Mouse (Mus musculus): ENCODE data around the gene Ephb3.

The Ephb3 gene

DNA sequence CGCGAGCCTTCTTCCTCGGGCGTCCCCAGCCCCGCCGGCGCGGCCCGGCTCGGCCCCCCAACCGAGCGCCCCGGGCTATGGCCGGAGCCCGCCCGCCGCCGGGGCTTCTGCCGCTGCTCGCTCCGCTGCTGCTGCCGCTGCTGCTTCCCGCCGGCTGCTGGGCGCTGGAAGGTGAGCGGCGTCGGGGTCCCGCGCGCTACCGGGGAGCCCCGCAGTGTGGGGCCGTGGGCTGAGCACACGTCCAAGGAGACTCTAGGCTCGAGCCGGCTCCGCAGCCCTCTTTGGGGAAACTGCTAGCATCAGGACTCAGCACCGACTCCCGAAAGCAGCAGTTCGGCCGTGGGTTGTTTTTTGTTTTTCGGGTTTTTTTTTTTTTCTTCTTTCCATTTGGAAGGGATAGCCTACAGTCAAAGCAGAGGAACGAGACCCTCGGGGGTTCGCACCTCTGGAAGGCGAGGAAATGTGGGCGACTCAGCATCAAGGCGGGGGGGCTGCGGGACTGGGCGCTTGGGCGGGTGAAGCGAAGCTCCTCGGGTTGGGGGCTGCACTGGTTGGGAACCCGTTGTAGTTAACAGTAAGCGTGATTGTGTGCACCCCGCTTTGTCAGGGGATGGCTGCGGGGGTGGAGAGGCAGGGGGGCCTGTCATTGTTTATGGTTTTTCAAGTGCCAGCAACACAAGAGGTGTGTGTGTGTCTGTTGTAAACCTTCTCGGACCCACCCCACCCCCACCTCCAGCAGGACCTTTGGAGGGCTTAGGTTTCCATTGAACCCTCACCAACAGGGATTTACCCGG lies 735 bp downstream of the Ephb3 start:
- DNase-seq (ENCODE audit: low spot score in 2 of 2): no peak

DNA sequence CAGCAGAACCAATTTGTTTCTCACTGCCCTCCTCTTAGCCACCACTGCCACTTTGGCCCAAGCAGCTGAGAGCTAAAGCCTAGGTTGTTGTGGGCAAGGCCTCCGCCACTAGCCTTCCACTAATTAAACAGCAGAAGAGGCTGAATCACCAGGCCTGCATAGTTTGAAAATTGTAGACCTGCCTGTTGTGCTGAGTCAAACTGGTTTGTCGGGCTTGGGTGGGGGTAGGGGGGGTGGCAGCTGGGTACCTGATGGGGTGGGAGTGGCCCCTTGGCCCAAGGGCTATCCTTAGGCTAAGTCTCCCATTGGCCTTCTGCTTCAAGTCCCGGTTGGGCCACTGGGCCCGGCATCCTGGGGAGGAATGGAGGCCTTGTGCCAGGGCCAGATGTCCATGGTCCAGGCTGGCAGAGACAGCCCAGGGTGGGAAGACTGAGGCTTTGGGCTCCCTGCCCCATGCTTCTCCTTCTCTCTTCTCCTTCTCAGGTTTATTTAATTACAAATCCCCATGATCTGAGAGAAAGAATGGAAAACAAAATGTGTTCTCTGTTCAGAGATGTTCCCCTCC lies 3.5 kb downstream of the Ephb3 start:
- DNase-seq (ENCODE audit: low spot score in 2 of 2): no peak

DNA sequence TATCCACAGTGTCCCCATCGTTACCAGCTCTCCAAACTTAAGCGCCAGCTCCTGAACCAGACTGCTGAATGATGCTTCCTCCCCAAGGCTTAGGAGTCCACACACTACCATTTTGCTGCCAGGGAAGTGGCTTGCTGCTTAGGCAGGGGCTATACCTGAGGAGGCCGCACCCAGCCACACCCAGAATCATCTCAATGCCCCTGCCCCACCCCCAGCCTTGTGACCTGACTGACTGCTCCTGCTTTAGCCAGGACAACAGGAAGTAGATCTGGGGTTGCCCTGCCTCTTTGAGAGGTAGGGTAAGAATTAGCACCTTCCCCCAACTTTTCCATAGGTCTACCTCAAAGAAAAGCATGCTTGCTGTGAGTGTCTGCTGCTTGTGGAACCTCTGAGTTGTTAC lies 4.7 kb downstream of the Ephb3 start:
- DNase-seq (ENCODE audit: low spot score in 2 of 2): no peak

DNA sequence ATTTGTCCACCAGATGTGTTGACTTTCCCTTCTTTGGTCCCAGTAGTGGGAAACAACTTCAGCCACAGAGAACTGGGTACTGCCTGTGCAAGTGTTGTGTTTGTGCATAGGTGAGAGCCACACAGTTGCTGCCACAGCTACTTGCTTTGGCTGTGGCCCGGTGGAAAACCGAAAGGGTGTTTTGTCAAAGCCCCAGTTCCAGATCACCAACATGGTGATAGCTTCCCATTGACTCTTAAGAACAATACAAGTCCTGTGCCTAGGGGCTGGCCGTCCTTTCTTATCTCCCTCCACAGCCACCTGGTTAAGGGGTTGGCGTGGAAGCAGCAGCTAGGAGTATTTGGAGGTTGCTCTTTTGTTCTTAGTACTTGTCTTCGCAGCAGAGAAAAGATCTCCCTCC lies 5.6 kb downstream of the Ephb3 start:
- DNase-seq (ENCODE audit: low spot score in 2 of 2): peak in 1 of 2 experiments; percentile 24

DNA sequence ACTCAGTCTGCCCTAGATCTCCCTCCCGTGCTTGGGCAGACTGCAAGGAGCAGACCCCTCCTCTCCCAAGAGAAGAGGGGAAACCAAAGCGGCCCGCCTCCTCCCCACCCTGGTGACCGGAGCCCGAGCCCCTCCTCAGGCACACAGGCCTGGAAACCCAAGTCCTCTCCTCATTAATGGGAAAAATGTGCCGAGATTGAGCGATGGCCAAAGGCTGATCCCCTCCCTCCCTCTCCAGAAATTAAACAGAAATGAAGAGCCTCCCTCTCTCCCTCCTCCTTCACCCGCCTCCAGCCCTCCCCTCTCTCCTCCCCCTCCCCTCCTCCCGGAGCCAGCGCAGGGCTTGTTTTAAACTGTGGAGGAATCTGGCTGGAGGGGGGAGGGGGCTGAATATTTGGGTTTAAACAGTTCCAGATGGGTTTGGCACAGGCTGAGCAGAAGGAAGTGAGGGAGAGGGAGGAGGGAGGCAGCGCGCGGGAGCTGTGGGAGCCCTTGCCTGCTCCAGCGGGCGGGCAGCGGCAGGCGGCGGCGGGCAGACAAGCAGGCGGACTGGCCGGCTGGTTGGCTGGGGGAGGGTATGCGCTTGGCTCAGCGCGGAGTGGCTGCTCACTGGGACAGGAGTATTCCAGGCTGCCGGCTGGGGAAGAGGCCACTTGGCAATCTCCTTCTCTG lies 6.2 kb downstream of the Ephb3 start:
- peak; percentile 84 to 88 for DNase-seq (ENCODE audit: low spot score in 2 of 2)

DNA sequence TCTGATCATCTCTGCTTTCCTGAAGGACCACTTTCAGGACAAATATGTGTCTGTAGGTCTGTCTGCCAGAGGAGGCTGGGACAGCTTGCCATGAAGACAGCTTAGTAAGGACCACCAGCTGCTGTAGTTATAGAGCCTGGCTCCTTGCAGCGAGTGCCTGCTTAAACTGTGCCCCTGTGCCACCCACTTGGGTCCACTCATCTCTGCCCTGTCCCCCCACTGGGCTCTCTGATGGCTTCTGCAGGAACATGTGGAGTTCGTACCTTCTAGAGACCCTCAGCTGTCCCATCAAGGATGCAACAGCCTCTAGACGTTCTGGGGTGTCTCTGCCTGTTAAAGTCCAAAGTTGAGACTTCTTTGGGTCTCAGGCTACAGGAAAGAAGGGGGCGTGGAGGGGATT lies 6.9 kb downstream of the Ephb3 start:
- no peak for DNase-seq (ENCODE audit: low spot score in 2 of 2)

DNA sequence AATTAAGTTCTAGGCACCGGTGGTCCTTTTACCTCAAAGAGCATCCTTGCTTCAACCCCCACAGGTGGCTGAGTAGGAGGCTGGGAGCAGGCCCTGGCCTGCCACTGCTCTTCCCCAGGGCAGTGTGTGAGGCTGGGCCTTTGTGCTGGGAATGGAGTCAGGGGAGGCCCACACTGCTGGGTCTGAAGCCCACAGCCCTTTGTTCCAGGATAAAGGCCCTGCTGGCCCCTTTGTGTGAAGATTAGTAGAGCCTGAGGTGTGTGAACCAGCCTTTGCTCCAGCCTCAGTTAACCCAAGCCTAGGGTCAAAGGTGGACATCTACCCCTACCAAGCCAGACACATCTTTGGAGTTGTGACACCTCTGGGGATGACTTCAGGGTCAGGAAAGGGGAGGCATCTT lies 7.8 kb downstream of the Ephb3 start:
- DNase-seq (ENCODE audit: low spot score in 2 of 2): no peak

DNA sequence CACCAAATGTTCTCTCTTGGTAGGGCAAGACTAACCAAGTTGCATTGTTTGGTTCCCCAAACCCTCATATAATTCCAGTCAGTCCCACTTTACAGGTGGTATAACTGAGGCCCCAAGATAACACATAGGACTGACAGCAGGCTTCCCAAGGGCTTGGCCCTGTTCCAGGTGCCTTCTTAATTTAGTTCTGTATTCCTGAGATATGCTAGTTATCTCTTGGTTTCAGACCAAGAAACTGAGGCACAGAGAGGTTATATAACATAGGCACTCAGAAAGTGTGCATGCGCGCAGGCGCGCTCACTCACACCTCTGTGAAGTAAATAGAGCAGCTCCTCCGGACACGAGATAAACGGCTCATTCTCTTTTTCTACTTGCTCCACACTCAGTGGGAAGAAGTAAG lies 9.4 kb downstream of the Ephb3 start:
- no peak for DNase-seq (ENCODE audit: low spot score in 2 of 2)

DNA sequence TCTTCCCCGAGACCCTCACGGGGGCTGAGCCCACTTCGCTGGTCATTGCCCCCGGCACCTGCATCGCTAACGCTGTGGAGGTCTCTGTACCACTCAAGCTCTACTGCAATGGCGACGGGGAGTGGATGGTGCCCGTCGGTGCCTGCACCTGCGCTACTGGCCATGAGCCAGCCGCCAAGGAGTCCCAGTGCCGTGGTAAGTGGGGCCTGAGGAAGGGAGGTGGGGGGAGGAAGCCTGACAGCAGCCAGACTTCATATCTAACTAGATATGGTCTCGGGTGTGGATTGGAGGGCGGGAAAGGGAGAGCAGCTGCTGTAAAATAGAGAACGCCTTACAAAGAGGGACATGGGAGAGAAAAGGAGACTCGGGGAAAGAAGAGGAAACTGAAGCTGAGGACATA lies 10.2 kb downstream of the Ephb3 start:
- no peak for DNase-seq (ENCODE audit: low spot score in 2 of 2)

DNA sequence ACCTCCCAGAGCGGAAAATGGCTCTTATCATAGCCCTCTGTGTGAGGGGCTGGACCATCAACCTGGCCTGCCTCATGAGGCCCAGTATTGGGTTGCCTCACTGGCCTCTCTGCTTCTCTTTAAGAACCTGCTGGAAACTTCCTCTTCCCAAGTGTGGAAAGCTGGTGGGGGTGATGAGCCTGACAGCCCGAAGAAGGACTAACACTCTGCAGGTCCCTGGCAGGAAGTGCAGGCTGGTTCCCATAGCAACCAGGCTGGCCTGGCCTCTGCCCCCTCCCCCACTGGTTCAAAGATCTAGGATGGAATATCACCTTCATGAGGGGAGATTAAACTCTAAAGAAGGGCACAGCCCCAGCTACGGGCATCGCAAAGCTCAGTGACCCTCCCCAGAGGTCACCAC lies 11.5 kb downstream of the Ephb3 start:
- DNase-seq (ENCODE audit: low spot score in 2 of 2): peak in 1 of 2 experiments; percentile 27

DNA sequence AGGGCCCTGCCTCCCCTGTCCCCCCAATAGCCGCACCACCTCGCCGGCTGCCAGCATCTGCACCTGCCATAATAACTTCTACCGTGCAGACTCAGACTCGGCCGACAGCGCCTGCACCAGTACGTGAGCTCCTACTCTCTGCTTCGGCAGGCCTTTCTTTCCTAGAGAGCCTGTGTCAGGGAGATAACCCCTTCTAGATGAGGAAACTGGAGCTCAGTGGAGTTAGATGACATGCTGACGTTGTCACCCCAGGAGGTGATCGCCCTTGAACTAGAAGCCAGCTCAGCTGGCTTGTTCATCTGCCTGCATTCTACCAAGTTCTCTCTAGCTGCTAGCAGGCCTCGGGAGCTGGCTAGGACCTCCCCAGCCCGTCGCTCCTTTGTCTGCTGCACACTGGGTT lies 12.7 kb downstream of the Ephb3 start:
- no peak for DNase-seq (ENCODE audit: low spot score in 2 of 2)

DNA sequence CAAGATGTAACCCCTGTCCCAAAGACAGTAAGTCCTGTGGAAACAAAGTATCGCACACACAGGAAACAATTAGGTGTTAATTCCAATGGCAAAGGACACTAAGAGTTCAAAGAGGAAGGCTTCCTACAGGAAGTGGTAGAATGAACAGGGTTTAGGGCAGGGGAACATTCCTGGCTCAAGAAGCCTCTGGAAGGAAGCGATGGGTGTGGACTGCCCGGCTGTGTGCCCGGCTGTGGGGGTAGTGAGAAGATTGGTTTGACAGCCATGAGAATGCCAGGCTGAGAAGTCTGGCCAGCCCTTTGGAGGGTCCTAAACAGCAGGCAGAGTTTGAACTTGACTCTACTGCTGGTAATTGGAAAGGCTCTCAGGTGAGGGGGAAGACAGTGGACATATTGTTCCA lies 15.1 kb downstream of the Ephb3 start:
- DNase-seq (ENCODE audit: low spot score in 2 of 2): no peak

DNA sequence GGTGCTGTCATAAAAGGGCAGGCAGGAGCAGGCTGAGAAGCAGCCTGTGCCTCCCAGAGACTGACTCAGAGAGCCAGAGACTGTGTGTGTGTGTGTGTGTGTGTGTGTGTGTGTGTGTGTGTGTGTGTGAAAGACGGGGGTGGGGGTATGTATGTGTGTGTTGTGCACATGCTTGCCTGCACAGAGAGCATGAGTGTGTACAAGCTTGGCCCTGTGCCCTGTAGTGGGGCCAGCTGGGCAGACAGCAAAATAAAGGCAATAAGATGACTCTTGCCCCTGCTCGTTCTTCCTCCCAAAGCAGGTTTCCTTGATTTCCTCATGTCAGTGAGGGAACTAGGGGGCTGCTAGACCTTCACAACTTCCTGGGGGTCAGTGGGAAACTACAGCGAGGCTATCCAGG lies 18.5 kb downstream of the Ephb3 start:
- no peak for DNase-seq (ENCODE audit: low spot score in 2 of 2)

DNA sequence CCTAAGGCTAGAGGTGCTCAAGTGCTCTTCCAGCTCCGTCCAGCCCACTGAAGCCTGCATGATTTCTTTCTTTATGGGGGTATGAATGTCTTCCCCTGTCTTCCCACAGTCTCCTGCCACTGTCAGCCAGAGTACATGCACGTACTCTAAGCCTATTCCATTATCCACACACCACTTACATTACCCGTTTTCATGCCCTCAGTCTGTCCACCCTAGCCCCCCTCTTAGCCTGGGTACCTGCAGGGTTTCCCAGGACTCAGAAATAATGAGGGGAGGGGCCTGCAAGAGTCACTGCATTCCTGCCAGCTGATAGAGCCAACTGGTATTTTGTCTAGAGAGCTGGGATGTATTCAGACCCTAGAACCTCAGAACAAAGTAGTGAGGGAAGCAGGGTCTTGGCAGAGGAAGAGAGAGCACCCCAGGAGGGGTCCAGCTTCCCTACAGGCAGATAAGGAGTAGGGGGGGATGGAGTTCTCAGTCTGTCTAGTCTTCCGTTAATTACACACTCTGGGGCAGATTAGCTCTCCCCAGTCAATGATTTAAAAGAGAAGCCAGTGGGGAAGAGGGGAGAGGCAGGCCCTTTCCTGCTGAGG lies 20.2 kb downstream of the Ephb3 start:
- no peak for DNase-seq (ENCODE audit: low spot score in 2 of 2)

DNA sequence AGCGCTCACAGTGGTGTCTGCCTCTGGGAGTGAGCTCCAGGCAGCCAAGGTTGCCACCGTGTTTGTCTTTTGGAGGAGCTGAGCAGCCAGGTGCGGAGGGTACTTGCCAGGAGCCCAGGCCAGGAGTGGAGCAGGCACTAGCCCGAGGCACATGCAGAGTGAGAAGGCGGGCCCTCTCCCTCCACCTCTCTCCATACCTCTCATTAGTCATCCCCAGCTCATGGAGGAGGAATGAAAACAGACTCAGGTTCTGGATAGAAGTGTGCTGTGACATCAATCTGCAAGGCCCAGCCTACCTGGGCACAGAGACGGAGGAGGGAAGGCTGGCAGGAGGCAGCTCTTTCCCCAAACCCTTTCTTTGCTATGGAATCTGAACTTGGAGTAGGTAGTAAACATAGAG lies 22.1 kb downstream of the Ephb3 start:
- DNase-seq (ENCODE audit: low spot score in 2 of 2): no peak

DNA sequence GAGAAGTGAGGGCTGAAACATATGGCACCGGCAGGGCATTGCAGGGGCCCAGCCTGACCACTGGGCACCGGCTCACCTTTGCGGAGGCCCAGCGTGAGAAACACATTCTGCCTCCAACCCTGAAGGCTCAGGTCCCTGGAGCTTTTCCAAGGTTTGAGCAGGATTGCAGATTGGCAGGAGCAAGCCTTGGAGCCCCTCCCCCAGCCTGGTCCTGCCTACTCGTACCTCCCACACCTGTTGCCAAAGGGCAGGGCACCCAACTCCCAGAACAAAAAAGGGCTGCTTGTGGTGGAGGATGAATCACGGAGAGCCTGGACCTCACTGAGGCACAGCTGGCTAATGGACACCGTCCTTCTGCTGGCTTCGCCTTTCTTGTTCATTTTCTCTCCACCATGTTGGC lies 30.6 kb downstream of the Ephb3 start:
- no peak for DNase-seq (ENCODE audit: low spot score in 2 of 2)

DNA sequence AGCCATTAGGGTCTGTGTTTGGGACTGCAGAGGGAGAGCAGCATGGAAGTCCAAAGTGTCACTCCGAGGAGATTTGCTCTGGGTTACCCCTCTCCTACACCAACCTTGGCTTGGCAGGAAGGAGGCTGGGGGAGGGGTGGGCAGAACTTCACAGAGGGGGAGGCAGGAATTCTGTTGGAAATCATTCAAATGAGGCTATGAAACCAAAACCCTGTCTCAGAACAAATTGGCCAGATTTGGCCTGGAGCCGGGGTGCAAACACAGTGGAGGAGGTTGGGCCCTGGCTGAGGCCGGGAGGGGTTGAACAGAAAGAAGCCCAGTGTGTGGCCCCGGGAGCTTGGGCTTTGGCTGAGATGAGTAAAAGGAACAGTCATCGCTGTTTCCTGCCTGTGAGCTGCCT lies 34.2 kb downstream of the Ephb3 start:
- peak in 1 of 2 experiments; percentile 32 for DNase-seq (ENCODE audit: low spot score in 2 of 2)

DNA sequence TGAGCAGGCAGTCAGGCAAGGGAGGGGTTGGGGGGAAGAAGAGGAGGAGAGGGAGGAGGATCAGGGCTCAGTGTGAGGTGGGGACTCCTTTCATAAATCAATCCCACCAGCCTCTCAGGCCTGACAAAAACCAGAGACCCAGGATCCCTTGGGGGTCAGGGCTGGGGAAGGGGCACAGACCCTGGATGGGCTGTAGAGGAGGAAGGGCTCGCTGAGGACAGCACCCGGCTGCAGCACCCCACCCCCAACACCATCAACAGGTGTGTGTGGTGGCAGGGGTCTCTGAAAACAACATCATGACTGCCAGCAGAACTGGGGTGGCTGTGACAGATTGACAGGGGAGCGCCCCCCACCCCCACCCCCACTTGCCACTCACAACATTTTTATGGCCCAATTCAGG lies 36.0 kb downstream of the Ephb3 start:
- DNase-seq (ENCODE audit: low spot score in 2 of 2): no peak

DNA sequence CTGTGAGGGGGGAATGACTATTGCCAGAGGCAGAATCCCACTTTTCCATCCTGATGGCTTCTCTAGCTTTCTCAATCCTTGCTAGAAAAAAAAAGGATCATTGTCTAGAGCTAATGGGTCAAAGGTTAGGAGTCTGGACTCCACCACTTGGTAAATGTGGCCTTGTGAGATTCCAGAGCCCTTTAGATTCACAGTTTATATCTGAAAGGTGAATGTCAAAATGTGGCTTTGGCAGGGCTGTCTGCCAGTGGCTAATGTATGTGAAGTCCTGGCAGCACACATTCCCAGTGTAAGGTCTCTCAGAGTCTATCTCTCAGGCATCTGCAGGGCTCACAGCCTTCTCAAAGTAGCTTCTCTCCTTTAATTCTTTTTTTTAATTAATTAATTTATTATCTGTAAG lies 36.5 kb downstream of the Ephb3 start:
- no peak for DNase-seq (ENCODE audit: low spot score in 2 of 2)

DNA sequence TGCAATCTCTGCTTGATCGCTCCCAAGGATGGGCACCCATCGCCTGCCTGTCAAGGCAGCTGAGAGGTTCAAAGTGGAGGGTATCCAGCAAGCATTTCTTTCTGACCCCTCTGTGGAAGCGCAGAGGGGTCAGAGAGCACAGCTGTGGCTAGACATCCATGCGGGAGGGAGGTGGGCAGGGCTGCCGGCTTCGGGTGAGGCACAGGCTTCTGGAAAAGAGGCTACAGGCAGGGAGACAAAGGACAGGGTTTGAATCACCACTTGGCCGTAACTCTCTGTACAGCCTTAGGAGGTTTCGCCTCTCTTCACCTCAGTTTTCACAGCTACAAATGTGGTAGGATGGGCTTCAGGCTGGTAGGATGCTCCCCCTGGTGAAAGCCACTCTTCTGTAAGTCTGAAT lies 38.4 kb downstream of the Ephb3 start:
- DNase-seq (ENCODE audit: low spot score in 2 of 2): no peak

DNA sequence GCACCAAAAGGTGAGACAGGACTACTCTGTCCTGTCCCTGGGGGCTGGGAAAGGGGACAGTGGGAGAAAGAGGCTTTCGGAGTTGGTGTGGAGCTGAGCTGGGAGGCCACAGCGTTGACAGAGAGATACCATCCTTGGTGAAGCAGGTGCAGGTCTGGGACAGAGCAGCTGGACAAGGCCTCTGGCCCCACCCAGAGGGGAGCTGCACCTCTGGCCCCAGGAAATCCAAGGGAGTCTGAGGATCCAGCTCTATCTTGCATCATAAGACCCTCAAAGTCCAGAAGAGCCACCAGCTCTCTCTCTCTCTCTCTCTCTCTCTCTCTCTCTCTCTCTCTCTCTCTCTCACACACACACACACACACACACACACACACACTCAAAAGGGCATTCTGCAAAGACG lies 40.2 kb downstream of the Ephb3 start:
- no peak for DNase-seq (ENCODE audit: low spot score in 2 of 2)

DNA sequence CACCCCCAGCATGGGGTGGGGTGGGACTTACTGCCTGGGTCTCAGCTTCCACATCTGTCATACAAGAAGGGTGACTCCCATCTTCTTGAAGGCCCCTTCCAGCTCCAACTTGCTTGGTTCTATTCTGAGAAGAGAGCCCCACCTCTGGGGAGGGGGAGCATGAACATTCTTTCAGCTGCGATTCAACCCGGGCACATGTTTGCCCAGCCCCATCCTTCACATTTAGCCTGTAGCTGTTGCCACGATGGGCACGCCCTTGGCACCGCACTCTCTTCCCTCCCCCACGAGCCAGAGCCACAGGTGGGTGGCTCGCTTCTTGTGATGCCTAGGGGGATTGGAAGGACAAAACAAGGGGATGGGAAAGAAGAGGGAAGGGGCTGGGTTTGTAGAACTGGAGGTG lies 40.8 kb downstream of the Ephb3 start:
- DNase-seq (ENCODE audit: low spot score in 2 of 2): no peak

DNA sequence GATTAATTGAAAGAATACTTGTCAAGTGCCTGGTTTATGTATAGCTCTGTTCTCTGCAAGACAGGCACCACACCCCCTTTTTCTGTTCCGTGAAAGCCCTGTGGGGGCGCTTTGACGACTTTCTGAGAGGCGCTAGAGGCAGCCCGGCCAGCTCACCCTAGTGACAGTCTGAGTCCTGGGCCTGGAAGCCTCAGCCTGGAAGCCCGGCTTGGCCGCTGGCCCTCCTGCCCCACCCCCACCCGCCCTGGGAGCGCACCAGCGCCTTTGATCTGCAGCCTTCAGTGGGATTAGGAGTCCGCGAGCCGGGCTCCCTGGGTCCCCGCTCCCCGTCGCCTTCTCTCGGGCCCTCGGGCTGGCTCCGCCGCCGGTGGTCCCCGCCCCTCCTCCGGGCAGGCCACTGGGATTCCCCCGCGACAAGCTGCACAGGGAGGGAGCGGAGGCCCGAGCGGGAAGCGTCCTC lies 41.4 kb downstream of the Ephb3 start:
- peak; percentile 77 to 82 for DNase-seq (ENCODE audit: low spot score in 2 of 2)
